Mouse (Mus musculus) CH12.LX (cell line): ENCODE data around the gene Galnt14. TPM values are rescaled to one million over a fixed set of nuclear protein-coding genes. Genes with fewer than 3 reads are reported as not detected.

Experiments used
- DNase-seq: peaks from one replicate; pipeline ENCODE4 v3.0.0-alpha.2; 2013; ENCODE audit errors: extremely low read depth
- H3K27ac ChIP-seq: 2 replicates; pipeline ENCODE4 v1.5.1; 2012; ENCODE audit warnings: low read depth, mild to moderate bottlenecking, control low read depth, moderate library complexity; ENCODE audit not compliant: insufficient read depth
- H3K27me3 ChIP-seq: replicated peaks from 2 replicates; pipeline ENCODE3; 2012; ENCODE audit warnings: inconsistent platforms
- H3K36me3 ChIP-seq, 2 experiments: replicated peaks in 1 of 2; 2 replicates each; pipeline versions ENCODE3 to v1.6.1; 2012; ENCODE audit warnings: inconsistent platforms in 1 of 2, low read length in 1 of 2, mild to moderate bottlenecking in 1 of 2, mixed read lengths in 1 of 2, moderate library complexity in 1 of 2; ENCODE audit not compliant: control insufficient read depth in 1 of 2, insufficient read depth in 1 of 2
- H3K4me1 ChIP-seq, 2 experiments: 2 replicates each; pipeline ENCODE4 v1.6.1; 2012; ENCODE audit warnings: inconsistent platforms in 1 of 2, moderate library complexity in 1 of 2; ENCODE audit not compliant: insufficient read depth in 2 of 2, control insufficient read depth in 1 of 2
- H3K4me2 ChIP-seq: 2 replicates; pipeline ENCODE4 v1.6.1; 2012; ENCODE audit warnings: low read depth, mild to moderate bottlenecking, control low read depth; ENCODE audit not compliant: poor library complexity, insufficient read depth, severe bottlenecking
- H3K4me3 ChIP-seq, 3 experiments: fragments of 150-350 bp in 1 of 3; sonication (generic) in 1 of 3; replicated peaks in 1 of 3; 2 replicates each; pipeline versions ENCODE3 to v1.5.1; 2011 to 2012; ENCODE audit warnings: low read depth in 2 of 3, low read length in 2 of 3, mild to moderate bottlenecking in 2 of 3, moderate library complexity in 2 of 3, control low read depth in 1 of 3, improper control_type of control experiment in 1 of 3, inconsistent platforms in 1 of 3, mixed read lengths in 1 of 3; ENCODE audit not compliant: poor library complexity in 1 of 3
- H3K79me2 ChIP-seq: replicated peaks from 2 replicates; pipeline ENCODE4 v1.6.1; 2012; ENCODE audit warnings: mild to moderate bottlenecking, moderate library complexity; ENCODE audit not compliant: control insufficient read depth, poor library complexity, insufficient read depth, severe bottlenecking; ENCODE audit errors: extremely low read depth
- H3K9ac ChIP-seq: 2 replicates; pipeline ENCODE4 v1.6.1; 2012; ENCODE audit warnings: low read depth, mild to moderate bottlenecking, control low read depth, moderate library complexity; ENCODE audit not compliant: insufficient read depth
- H3K9me3 ChIP-seq: replicated peaks from 2 replicates; pipeline ENCODE3; 2012; ENCODE audit warnings: low read length, inconsistent platforms, mixed read lengths
- BHLHE40 ChIP-seq: IDR thresholded peaks from 2 replicates; pipeline ENCODE4 v1.6.1; 2011; ENCODE audit warnings: mild to moderate bottlenecking, low read depth, low read length, improper control_type of control experiment
- CHD2 ChIP-seq: IDR thresholded peaks from 2 replicates; pipeline ENCODE4 v1.6.1; 2011; ENCODE audit warnings: low read length, improper control_type of control experiment
- ELF1 ChIP-seq: IDR thresholded peaks from 2 replicates; pipeline ENCODE4 v1.6.1; 2014; ENCODE audit warnings: low read depth, mild to moderate bottlenecking, inconsistent platforms, low read length, improper control_type of control experiment
- EP300 ChIP-seq: IDR thresholded peaks from 2 replicates; pipeline ENCODE4 v1.6.1; 2011; ENCODE audit warnings: low read length, improper control_type of control experiment
- ETS1 ChIP-seq: conservative IDR thresholded peaks from 2 replicates; pipeline ENCODE4 v1.6.1; 2012; ENCODE audit warnings: low read depth, mild to moderate bottlenecking, inconsistent platforms, low read length, improper control_type of control experiment, moderate library complexity
- HCFC1 ChIP-seq: IDR thresholded peaks from 2 replicates; pipeline ENCODE4 v1.6.1; 2012; ENCODE audit warnings: low read depth, mild to moderate bottlenecking, inconsistent platforms, low read length, improper control_type of control experiment
- IRF4 ChIP-seq: IDR thresholded peaks from 2 replicates; pipeline ENCODE4 v1.6.1; 2014; ENCODE audit warnings: low read depth, mild to moderate bottlenecking, inconsistent platforms, low read length, improper control_type of control experiment
- KAT2A ChIP-seq: IDR thresholded peaks from 2 replicates; pipeline ENCODE4 v1.6.1; 2012; ENCODE audit warnings: low read length, improper control_type of control experiment, inconsistent platforms; ENCODE audit not compliant: insufficient replicate concordance
- MAFK ChIP-seq: IDR thresholded peaks from 2 replicates; pipeline ENCODE4 v1.6.1; 2011; ENCODE audit warnings: low read length, improper control_type of control experiment; ENCODE audit not compliant: insufficient replicate concordance
- MAZ ChIP-seq: IDR thresholded peaks from 2 replicates; pipeline ENCODE4 v1.6.1; 2012; ENCODE audit warnings: low read depth, mild to moderate bottlenecking, inconsistent platforms, low read length, improper control_type of control experiment, moderate library complexity
- MYC ChIP-seq: IDR thresholded peaks from 2 replicates; pipeline ENCODE4 v1.6.1; 2011; ENCODE audit warnings: low read depth, mild to moderate bottlenecking, improper control_type of control experiment, low read length
- PAX5 ChIP-seq: IDR thresholded peaks from 2 replicates; pipeline ENCODE4 v1.6.1; 2012; ENCODE audit warnings: low read length, inconsistent platforms, mixed read lengths
- POLR2AphosphoS2 ChIP-seq: IDR thresholded peaks from 2 replicates; pipeline ENCODE4 v1.6.1; 2011; ENCODE audit warnings: low read depth, low read length, improper control_type of control experiment
- RAD21 ChIP-seq: IDR thresholded peaks from 2 replicates; pipeline ENCODE4 v1.6.1; 2011; ENCODE audit warnings: low read depth, mild to moderate bottlenecking, low read length, improper control_type of control experiment, moderate library complexity
- TCF12 ChIP-seq: IDR thresholded peaks from 2 replicates; pipeline ENCODE4 v1.6.1; 2014; ENCODE audit warnings: low read depth, mild to moderate bottlenecking, inconsistent platforms, low read length, improper control_type of control experiment
- UBTF ChIP-seq: IDR thresholded peaks from 2 replicates; pipeline ENCODE4 v1.6.1; 2012; ENCODE audit warnings: low read depth, mild to moderate bottlenecking, inconsistent platforms, low read length, improper control_type of control experiment, moderate library complexity
- USF1 ChIP-seq: IDR thresholded peaks from 2 replicates; pipeline ENCODE4 v1.6.1; 2014; ENCODE audit warnings: low read depth, mild to moderate bottlenecking, inconsistent platforms, low read length, improper control_type of control experiment
- USF2 ChIP-seq: conservative IDR thresholded peaks from 2 replicates; pipeline ENCODE4 v1.6.1; 2011; ENCODE audit warnings: low read depth, low read length, improper control_type of control experiment
- ZKSCAN1 ChIP-seq: IDR thresholded peaks from 2 replicates; pipeline ENCODE4 v1.6.1; 2012; ENCODE audit warnings: low read depth, inconsistent platforms, low read length, improper control_type of control experiment, borderline replicate concordance
- ZMIZ1 ChIP-seq: IDR thresholded peaks from 2 replicates; pipeline ENCODE4 v1.6.1; 2012; ENCODE audit warnings: low read depth, mild to moderate bottlenecking, inconsistent platforms, low read length, improper control_type of control experiment
- dilution Hi-C: fragments of 300-500 bp; cut with MboI; formaldehyde crosslinking; loops from 2 replicates; pipeline ENCODE4 v1.14.3; 2020; ENCODE audit warnings: low sequenced_read_pairs; ENCODE audit not compliant: extremely low pct_unique_long_range_greater_than_20kb, extremely low pct_ligation_motif_present
- in situ Hi-C: fragments of 300-500 bp; cut with MboI; formaldehyde crosslinking; loops from 3 replicates; pipeline ENCODE4 v1.14.3; 2019; ENCODE audit warnings: low sequenced_read_pairs, low pct_ligation_motif_present, low pct_unique_long_range_greater_than_20kb, mixed read lengths
- polyA plus RNA-seq: library from polyadenylated mRNA; unstranded; fragments of >175 nt; gene quantifications from 2 replicates; pipeline ENCODE4 v1.2.1, GENCODE M21; 2012; ENCODE audit warnings: low read depth; ENCODE audit not compliant: insufficient read length
- total RNA-seq, 2 experiments: library from RNA; depleted of rRNA; stranded (reverse); fragments of 300-350 nt in 1 of 2; fragments of >200 nt in 1 of 2; gene quantifications; 2 replicates each; pipeline ENCODE4 v1.2.3; 2012 to 2014

Gene Galnt14
- total and polyA plus RNA-seq, 3 experiments, result 1.0 to 5.8 (median 2.4) TPM

DNA sequence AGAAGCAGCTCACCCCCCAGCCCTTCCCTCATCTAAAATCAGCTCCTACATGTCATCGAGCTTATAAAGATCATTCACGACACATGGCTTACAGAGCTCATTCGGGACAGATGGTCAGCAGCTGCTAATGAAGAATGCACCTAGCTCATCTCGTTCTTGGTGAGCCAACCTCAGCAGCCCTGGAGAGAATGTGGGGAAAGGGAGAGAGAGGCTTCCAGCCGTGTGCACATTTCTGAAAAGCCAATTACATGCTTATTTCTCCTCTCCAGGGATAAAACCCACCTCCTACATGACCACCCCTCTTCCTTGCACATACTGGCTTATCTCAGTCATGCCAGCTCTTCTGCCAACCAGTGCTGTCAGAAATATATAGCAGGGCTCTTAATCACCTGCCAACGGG, 110.3 kb downstream of the Galnt14 start:
- H3K9me3 ChIP-seq, result no peaks in the 10 kb centered on the region
- TF ChIP-seq MAFK (no peak), MYC (no peak), POLR2AphosphoS2 (no peak), BHLHE40 (no peak), ETS1 (no peak), MAZ (no peak), RAD21 (no peak)
- H3K79me2 ChIP-seq, result no peaks in the 10 kb centered on the region
- no peak overlapping the region for H3K9ac ChIP-seq
- H3K27ac ChIP-seq, result no peak overlapping the region
- no peaks in the 10 kb centered on the region for H3K4me1 ChIP-seq
- DNase-seq, result no peak
- dilution Hi-C loops (no loop called here), in situ Hi-C loops (no loop called here)
- no peak overlapping the region for H3K4me3 ChIP-seq
- no peaks in the 10 kb centered on the region for H3K36me3 ChIP-seq
- no peaks in the 10 kb centered on the region for H3K27me3 ChIP-seq
- no peak overlapping the region for H3K4me2 ChIP-seq

DNA sequence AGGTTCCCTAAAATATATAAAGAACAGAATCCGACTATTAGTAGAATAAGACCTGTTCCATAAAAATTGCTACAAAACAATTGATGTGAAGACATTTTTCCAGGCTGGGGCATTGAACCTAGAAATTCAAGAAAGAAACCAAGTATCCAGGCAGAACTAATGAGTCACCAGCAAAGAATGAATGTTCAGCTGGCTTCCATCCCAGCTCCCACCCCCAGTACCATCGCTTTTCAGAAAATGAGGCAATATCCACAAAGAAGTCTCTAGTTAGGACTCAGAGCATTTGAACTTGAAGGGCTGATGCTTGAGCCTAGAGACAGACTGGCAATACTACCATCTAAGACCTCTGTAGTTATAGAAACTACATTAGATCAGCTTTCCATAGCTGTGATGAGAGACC, 118.2 kb downstream of the Galnt14 start:
- Histone ChIP-seq H3K27ac (no peak overlapping the region), H3K4me1 (no peaks in the 10 kb centered on the region), H3K9me3 (no peaks in the 10 kb centered on the region), H3K9ac (no peak overlapping the region), H3K79me2 (no peaks in the 10 kb centered on the region), H3K4me2 (no peak overlapping the region), H3K27me3 (no peaks in the 10 kb centered on the region), H3K4me3 (no peak overlapping the region), H3K36me3 (no peaks in the 10 kb centered on the region)
- no peak for DNase-seq
- in situ Hi-C loops, result no loop called here
- dilution Hi-C loops, result no loop called here
- TF ChIP-seq TCF12 (no peak), ZKSCAN1 (no peak), IRF4 (no peak), ZMIZ1 (no peak), ELF1 (no peak), KAT2A (no peak), POLR2AphosphoS2 (no peak), HCFC1 (no peak), USF1 (no peak), MYC (no peak)

DNA sequence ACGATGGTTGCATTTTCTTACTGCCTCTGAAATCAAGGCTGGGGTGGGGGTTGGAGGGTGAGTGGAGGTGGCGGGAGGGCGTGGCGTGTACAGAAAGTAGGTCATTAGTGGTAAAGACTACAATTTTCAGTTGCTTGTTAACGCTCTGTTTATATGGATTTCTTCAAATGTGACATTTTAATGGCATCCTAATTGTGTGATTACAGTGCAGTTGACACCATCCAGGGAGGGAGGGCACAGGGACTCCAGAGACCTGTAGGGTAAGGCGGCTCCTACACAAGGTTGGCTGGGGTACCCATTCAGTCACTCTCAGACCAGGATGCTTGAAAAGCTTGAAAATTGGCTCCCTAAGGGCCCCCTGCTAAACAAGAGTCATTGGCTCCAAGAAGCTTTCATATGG, 122.7 kb downstream of the Galnt14 start:
- no peak for DNase-seq
- TF ChIP-seq PAX5 (no peak), CHD2 (no peak), UBTF (no peak), EP300 (no peak), USF2 (no peak)
- TF ChIP-seq, all 38 proteins: peak for 0
- dilution Hi-C loops, result no loop called here
- Histone ChIP-seq H3K36me3 (no peaks in the 10 kb centered on the region), H3K79me2 (no peaks in the 10 kb centered on the region), H3K9ac (no peak overlapping the region), H3K4me1 (no peaks in the 10 kb centered on the region), H3K27me3 (no peaks in the 10 kb centered on the region), H3K4me2 (no peak overlapping the region), H3K9me3 (no peaks in the 10 kb centered on the region), H3K27ac (no peak overlapping the region), H3K4me3 (no peak overlapping the region)
- in situ Hi-C loops, result no loop called here
